Mouse (Mus musculus) WW6 (cell line): ENCODE results near the gene Ndrg4.
A peak's percentile ranks its signal among the peaks of the same experiment; 100 is the strongest.
"Not testable (repeated sequence)": the region's sequence is repeated elsewhere in the genome, so short reads cannot be mapped to it uniquely, and the experiment has no call there.

Experiments used
- DNase-seq: peaks from one replicate; pipeline ENCODE4 v3.0.0-alpha.2; 2013; ENCODE audit warnings: low read depth, low spot score

Ndrg4 gene

DNA sequence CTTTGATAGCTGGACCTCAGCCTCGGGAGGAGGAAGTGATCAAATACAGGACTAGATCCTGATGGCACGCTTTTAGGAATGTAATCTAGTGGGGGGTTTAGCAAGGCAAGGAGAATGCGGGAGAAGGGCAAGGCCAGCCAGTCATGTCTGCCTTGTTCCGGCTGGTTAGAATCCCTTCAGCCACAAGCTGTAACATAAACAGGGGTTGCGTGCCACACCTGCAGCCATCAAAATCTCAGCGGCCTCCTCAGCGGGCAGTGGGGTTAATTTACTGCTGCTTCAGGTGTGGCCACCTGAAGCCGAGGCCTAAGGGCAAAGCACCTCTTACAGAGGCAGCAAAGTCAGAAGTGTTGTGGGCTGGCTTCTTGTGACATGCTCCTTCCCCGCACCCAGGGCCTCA is at the start of gene Ndrg4:
TSS of gene Ndrg4 (plus strand) at position 350 of the 400 bp plus-strand sequence.
- no peak for DNase-seq

DNA sequence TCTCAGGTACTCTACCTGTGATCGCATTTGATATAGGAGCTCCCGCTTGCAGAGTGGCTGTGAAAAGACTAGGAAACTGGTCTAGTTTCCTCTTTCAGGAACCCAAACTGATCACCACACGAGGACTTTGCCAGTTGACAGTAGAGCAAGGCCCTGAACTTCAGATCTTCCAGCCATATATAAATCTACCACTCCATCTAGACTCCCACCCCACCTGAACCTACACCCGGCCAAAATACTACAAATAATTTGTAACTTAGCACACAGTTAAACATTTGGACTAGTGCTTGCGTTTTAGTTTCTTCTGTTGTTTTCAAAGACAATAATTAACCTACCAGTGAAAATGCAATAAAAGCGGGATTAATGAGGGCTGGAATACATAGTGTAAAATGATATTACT is 43.9 kb upstream of the Ndrg4 start:
- DNase-seq, result no peak

DNA sequence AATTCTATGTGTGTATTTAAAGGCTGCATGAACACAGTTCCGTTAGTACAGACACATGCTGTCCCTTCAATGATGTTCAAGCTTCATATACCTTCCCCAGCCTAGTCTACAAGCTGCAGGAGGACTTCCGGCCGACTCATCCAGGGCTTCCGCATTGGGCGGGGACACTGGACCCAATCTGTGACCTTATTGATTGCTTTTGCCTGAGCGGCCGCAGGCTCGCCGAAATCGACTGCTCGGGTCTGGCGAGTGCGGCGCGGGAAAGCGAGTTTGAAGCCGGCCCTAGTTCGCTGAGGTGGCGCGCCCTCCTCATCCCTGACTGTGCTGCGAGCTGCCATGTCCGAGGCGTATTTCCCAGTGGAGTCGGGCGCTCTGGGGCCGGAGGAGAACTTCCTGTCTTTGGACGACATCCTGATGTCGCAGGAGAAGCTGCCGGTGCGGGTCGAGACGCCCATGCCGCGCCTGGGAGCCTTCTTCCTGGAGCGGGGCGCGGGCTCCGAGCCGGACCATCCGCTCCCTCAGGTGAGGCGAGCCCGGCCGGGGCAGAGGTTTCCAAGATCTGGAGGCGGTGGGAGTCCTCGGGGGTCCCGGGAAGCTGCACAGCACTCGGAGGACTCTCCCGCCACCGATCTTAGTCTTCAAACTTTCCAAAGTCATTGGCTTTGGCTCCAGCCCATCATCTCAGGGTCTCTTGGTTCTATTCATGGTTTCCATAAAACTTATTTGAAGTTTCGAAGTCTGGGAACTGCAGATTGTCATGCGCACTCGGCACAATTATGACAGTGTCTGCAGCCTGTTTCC is 43.3 kb upstream of the Ndrg4 start, which contains the start of gene Gins3:
TSS of gene Gins3 (plus strand) at position 192 of the 801 bp plus-strand sequence.
- peak; percentile 88 for DNase-seq

- DNase-seq, result no peak
Measured at GRCm38 (mm10) chr8:95634063-95634340, 42.8 kb upstream of the Ndrg4 start.

GRCm38 (mm10) chr8:95644942-95645341 is 31.8 kb upstream of the Ndrg4 start:
- DNase-seq, result no peak

GRCm38 (mm10) chr8:95648251-95648650 is 28.5 kb upstream of the Ndrg4 start:
- DNase-seq, result no peak

GRCm38 (mm10) chr8:95653351-95653750 is 23.4 kb upstream of the Ndrg4 start:
- no peak for DNase-seq

GRCm38 (mm10) chr8:95655831-95656230 is 20.9 kb upstream of the Ndrg4 start:
- DNase-seq, result no peak

DNA sequence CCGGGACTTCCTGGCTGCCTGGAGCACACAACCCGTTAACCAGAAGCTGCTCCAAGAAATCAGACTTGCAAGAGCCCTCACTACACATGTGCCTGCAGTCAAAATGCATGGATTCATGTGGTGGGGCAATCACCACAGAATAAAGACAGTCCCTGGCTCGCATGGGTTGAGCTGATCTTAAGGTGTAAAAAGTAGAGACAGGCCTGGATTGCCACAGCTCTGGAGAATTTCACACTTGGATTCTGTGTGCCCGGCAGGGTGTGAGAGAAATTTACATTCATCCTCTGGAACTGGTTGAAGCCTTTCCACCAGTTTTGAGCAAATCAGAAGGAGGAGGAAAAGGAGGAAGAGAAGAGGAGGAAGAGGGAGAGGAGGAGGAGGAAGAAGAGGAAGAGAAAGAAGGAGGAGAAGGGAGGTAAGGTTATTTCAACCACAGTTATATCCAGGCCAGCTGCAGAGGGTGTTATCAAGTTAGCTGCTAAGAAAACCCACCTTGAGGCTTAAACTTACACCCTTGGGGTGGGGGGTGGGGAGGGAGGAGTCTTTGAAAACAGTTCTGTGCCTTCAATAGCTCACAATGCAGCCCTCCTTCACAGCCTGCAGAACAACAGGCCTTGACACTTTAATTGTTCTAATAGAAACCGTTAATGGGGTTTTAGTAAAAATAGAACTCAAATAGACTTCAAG is 20.3 kb upstream of the Ndrg4 start:
- DNase-seq, result no peak

DNA sequence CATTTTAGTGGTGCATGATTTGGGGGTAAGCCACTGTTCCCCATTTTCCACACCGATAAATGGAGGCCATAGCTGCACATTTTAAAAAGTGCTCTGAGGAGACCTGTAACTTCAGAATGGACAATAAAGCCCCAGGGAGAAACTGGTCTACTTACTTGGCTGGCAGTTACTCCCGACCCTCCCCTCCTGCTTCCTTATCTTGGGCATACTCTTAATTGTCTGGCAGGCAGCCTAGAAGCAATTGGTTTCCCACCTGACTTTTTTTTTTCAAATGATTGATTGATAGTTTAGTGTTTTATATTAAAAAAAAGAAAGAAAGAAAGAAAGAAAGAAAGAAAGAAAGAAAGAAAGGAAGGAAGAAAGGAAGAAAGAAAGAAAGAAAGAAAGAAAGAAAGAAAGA is 19.3 kb upstream of the Ndrg4 start:
- no peak for DNase-seq

DNA sequence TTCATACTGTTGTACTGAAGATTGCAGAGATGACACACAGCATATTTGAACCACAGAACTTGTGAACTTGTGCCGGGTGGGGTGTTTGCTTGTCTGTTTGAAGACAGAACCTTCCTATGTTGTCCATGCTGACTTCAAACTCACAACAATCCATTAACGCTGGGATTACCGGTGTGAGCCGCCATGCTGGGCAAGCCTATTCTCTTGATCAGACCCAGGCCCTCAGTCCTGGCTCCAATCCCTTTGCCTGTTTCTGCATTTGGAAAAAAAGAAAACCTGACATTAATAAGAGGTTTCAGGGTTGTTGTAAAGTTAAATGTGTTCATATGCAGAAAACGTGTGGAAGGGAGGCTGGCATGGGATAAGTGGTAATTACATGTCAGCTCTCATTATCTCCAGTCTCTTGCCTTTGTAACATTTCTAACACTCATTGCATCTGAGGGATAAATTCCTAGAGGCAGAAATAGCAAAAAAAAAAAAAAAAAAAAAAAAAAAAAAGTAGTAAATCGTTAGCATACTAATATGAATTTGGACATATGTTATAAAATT is 16.4 kb upstream of the Ndrg4 start:
- no peak for DNase-seq

DNA sequence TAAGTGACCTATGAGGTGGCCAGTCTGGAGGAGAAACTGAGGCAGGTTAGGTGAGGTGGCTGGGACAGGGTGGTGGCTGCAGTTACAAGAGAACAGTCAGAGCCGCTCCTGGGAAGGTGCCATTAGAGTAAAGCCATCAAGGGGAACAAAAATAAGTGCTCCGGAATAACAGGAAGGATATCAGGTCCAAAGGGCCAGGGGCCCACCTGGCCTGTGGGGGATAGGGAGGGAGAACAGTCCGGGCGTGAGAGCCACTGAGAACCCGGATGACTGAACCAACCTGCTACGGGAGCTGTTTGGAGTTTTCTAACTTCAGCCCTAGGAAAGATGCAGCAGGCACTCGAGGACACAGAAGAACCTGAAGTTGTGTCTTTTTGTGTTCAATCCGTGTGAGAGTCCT is 15.7 kb upstream of the Ndrg4 start:
- no peak for DNase-seq

- DNase-seq, result no peak
Measured at GRCm38 (mm10) chr8:95661575-95661974, 15.2 kb upstream of the Ndrg4 start.

- no peak for DNase-seq
Measured at GRCm38 (mm10) chr8:95662885-95663598, 13.7 kb upstream of the Ndrg4 start.

DNA sequence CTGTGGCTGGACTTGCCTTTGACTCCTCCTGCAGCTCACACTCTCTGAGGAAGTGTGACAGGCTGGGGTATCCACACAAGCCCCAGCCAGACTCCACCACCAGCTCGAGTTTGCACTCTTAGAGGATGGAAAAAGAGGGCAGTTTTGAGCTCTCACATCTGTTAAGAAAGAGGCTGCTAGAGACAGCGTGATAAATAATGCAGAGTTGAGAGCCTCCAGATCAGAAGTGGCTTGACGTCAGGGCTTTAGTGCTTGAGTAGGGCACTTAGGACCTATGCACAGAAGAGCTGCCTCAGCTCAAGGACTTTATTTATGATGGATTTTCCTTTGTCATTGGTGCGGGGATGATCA is 13.2 kb upstream of the Ndrg4 start:
- no peak for DNase-seq

DNA sequence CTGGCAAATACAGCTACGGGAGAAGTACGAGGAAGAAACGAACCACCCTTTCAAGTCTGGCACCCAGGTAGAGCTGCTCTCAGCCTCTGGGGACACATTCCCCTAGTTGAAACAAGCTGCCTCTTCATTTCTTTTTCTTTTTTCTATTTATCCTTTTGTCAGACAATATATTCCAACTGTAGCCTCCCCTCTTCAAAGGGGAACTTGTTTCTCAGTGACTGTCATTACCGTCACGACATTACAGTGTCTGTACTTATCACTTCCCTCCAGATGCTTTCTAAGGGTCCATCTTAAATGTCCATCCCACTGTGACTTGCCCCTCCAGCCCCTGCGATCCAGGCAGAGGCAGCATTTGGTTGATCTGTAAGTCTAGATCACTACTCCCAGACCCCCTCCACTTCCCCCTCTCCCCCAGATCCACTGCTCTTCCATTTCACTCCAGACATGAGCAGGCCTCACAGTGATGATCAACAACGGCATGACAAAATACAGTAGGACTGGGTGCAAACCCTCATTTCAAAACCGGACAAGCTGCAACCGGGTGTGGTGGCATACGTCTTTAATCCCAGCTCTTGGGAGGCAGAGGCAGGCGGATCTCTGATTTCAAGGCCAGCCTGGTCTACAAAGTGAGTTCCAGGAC is 10.8 kb upstream of the Ndrg4 start:
- DNase-seq, result not testable (repeated sequence)

- no peak for DNase-seq
Measured at GRCm38 (mm10) chr8:95668163-95668958, 8.4 kb upstream of the Ndrg4 start.

- DNase-seq, result no peak
Measured at GRCm38 (mm10) chr8:95669967-95670366, 6.8 kb upstream of the Ndrg4 start.

DNA sequence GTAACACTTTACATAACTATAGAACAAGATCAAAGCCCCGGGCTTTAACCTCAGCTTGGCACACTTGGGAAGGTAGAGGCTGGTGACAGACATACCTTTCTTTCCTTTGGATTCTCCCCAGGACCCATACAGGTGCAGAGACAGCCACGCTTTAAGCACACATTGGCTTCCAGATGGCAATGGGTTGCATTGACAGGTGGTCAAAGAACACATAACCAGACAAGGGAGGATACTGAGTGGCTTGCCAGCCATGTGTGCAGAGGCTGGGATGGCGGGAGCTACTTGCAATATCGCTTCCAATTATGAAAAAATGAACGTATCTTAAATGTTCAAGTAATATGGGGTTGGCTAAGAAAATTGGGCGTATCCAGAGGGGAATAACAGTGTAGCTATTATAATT is 4.9 kb upstream of the Ndrg4 start:
- DNase-seq, result no peak

- DNase-seq, result no peak
Measured at GRCm38 (mm10) chr8:95672811-95673210, 4.0 kb upstream of the Ndrg4 start.

DNA sequence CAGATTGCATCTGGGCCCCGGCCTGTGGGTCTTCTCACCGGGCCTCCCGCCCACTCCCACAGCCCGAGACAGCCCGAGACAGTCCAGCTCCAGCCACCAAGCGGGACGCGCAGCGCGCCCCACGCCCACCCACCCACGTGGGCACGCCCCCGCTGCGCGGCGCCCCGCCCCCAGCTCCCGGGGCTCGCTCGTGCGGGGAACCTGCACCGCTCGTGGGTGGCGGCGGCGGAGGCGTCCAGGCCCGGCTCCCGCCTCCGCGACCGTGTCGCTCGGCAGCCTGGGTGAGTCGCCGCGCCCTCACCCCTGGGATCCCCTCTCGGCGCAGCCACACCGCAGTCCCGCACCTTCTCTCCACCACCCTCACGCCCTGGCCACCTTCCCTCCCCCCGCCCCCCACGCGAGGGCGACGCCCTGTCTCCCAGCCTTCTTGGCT is 827 bp downstream of the Ndrg4 start:
- no peak for DNase-seq
